Mouse (Mus musculus) myocyte (in vitro differentiated cells): ENCODE results near the gene Farp1.

Experiments
- CEBPB ChIP-seq: IDR thresholded peaks from 2 replicates; pipeline ENCODE4 v1.6.1; 2011; ENCODE audit warnings: mild to moderate bottlenecking, moderate library complexity; ENCODE audit not compliant: poor library complexity, insufficient read depth, severe bottlenecking
- E2F4 ChIP-seq: IDR thresholded peaks from one replicate; pipeline ENCODE4 v1.6.1; 2011; ENCODE audit warnings: mild to moderate bottlenecking, control low read depth, moderate library complexity; ENCODE audit not compliant: insufficient read depth
- MAX ChIP-seq: IDR thresholded peaks from one replicate; pipeline ENCODE4 v1.6.1; 2011; ENCODE audit warnings: low read depth, mild to moderate bottlenecking, control low read depth
- MYOG ChIP-seq, 3 experiments: IDR thresholded peaks; one replicate each; pipeline ENCODE4 v1.6.1; 2011; ENCODE audit warnings: control low read depth in 2 of 3, low read depth in 2 of 3, mild to moderate bottlenecking in 2 of 3; ENCODE audit not compliant: insufficient read length in 2 of 3, control insufficient read depth in 1 of 3, insufficient read depth in 1 of 3
- POLR2A ChIP-seq: IDR thresholded peaks from one replicate; pipeline ENCODE4 v1.6.1; 2011; ENCODE audit warnings: low read depth, mild to moderate bottlenecking, control low read depth, moderate library complexity; ENCODE audit not compliant: insufficient read length
- POLR2AphosphoS2 ChIP-seq: IDR thresholded peaks from one replicate; pipeline ENCODE4 v1.6.1; 2011; ENCODE audit warnings: low read depth, control low read depth; ENCODE audit not compliant: insufficient read length

- TF ChIP-seq POLR2A (peak; percentile 1), CEBPB (no peak), MYOG (IDR thresholded peaks at IDR 0.05; ENCODE audit: control insufficient read depth in 1 of 3, insufficient read depth in 1 of 3, insufficient read length in 2 of 3, low read depth in 2 of 3) (no peak), MAX (no peak), E2F4 (no peak), POLR2AphosphoS2 (no peak)
Measured at GRCm38 (mm10) chr14:121035663-121036473, 868 bp downstream of the Farp1 start.
